Mouse (Mus musculus): ENCODE results near the gene Lrp3. TPM values are rescaled to one million over a fixed set of nuclear protein-coding genes. Genes with fewer than 3 reads are reported as not detected.

Lrp3 gene
- 0.08 and 0.12 TPM in 2 replicates for polyA plus RNA-seq (2012; ENCODE audit: low replicate concordance)

GRCm38 (mm10) chr7:35215225-35215624 is at the start of gene Lrp3:
TSS of gene Lrp3 (minus strand) at chr7:35215498.

GRCm38 (mm10) chr7:35185889-35186569 is 29.3 kb downstream of the Lrp3 start, which contains the start of gene Slc7a10:
TSS of gene Slc7a10 (plus strand) at chr7:35186385.

Other genes with a start within 250 kb of the Lrp3 start
- gene Cebpg, start 158.9 kb downstream of the Lrp3 start, polyA plus RNA-seq (2012; ENCODE audit: low replicate concordance), result 22.3 and 31.4 TPM in 2 replicates
- gene Cebpa, start 96.2 kb downstream of the Lrp3 start, polyA plus RNA-seq (2012; ENCODE audit: low replicate concordance), result 20.0 and 101 TPM in 2 replicates
- gene Slc7a10, start 29.1 kb downstream of the Lrp3 start, polyA plus RNA-seq (2012; ENCODE audit: low replicate concordance), result 0.84 and 3.0 TPM in 2 replicates
- gene Gpatch1, start 102.9 kb upstream of the Lrp3 start, polyA plus RNA-seq (2012; ENCODE audit: low replicate concordance), result 8.9 and 12.6 TPM in 2 replicates
- 0.17 TPM in 1 of 2 replicates, not detected in the other for gene Rhpn2, start 118.7 kb upstream of the Lrp3 start, polyA plus RNA-seq (2012; ENCODE audit: low replicate concordance)
- gene Faap24, start 181.3 kb upstream of the Lrp3 start, polyA plus RNA-seq (2012; ENCODE audit: low replicate concordance), result 5.4 and 10.2 TPM in 2 replicates
- 5.7 and 6.2 TPM in 2 replicates for gene Cep89, start 181.5 kb upstream of the Lrp3 start, polyA plus RNA-seq (2012; ENCODE audit: low replicate concordance)
- gene Slc7a9, start 233.3 kb upstream of the Lrp3 start, polyA plus RNA-seq (2012; ENCODE audit: low replicate concordance), result not detected in 2 replicates

Measured in hematopoietic multipotent progenitor cell, adult 10-12 weeks (in vitro differentiated cells).